Mouse (Mus musculus): ENCODE data around the gene Mad1l1. TPM values are rescaled to one million over a fixed set of nuclear protein-coding genes. Genes with fewer than 3 reads are reported as not detected.
A peak's percentile ranks its signal among the peaks of the same experiment; 100 is the strongest.

Gene Mad1l1
- polyA plus RNA-seq, 1 experiment from 2014 or later: 20.6 TPM

GRCm38 (mm10) chr5:140173181-140173580 is 148.2 kb downstream of the Mad1l1 start:
- Histone ChIP-seq H3K36me3 (no peaks in the 10 kb centered on the region), H3K27me3 (no peaks in the 10 kb centered on the region), H3K4me3 (no peak overlapping the region), H3K4me1 (replicated peaks) (peaks cover 7% of the 10 kb centered on the region), H3K4me2 (no peak overlapping the region), H3K9ac (no peak overlapping the region), H3K27ac (no peak overlapping the region), H3K9me3 (replicated peaks) (no peaks in the 10 kb centered on the region)
- 85% methylated on average over 4 of the region's 4 CpGs for WGBS
- no peak for ATAC-seq (replicated peaks; ENCODE audit: insufficient number of reproducible peaks, insufficient read depth, low FRiP score, low read depth)

GRCm38 (mm10) chr5:140171710-140172109 is 149.6 kb downstream of the Mad1l1 start:
- Histone ChIP-seq H3K4me3 (no peak overlapping the region), H3K27ac (no peak overlapping the region), H3K9me3 (replicated peaks) (no peaks in the 10 kb centered on the region), H3K9ac (no peak overlapping the region), H3K4me1 (replicated peaks) (peaks cover 9% of the 10 kb centered on the region; the same call in 1 of the 2 replicates), H3K4me2 (no peak overlapping the region), H3K27me3 (no peaks in the 10 kb centered on the region), H3K36me3 (no peaks in the 10 kb centered on the region)
- ATAC-seq (replicated peaks; ENCODE audit: insufficient number of reproducible peaks, insufficient read depth, low FRiP score, low read depth): no peak
- 67% methylated on average over 1 of the region's 1 CpGs for WGBS

- H3K4me3 ChIP-seq: no peak overlapping the region
- no peaks in the 10 kb centered on the region for H3K9me3 ChIP-seq (replicated peaks)
- H3K4me1 ChIP-seq (replicated peaks): peaks cover 17% of the 10 kb centered on the region
- H3K4me2 ChIP-seq: no peak overlapping the region
- ATAC-seq (replicated peaks; ENCODE audit: insufficient number of reproducible peaks, insufficient read depth, low FRiP score, low read depth): no peak
- H3K27ac ChIP-seq: no peak overlapping the region
- H3K27me3 ChIP-seq: no peaks in the 10 kb centered on the region
- 56% methylated on average over 6 of the region's 6 CpGs for WGBS
- H3K9ac ChIP-seq: no peak overlapping the region; the same call in 1 of the 2 replicates
- H3K36me3 ChIP-seq: no peaks in the 10 kb centered on the region
Observed at GRCm38 (mm10) chr5:140167531-140167930, 153.8 kb downstream of the Mad1l1 start.

GRCm38 (mm10) chr5:140167080-140167479 is 154.3 kb downstream of the Mad1l1 start:
- Histone ChIP-seq H3K9ac (no peak overlapping the region; the same call in 1 of the 2 replicates), H3K4me2 (no peak overlapping the region), H3K27me3 (no peaks in the 10 kb centered on the region), H3K4me3 (no peak overlapping the region), H3K27ac (no peak overlapping the region), H3K36me3 (no peaks in the 10 kb centered on the region), H3K4me1 (replicated peaks) (peaks cover 17% of the 10 kb centered on the region), H3K9me3 (replicated peaks) (no peaks in the 10 kb centered on the region)
- WGBS: 71% methylated on average over 6 of the region's 6 CpGs
- ATAC-seq (replicated peaks; ENCODE audit: insufficient number of reproducible peaks, insufficient read depth, low FRiP score, low read depth): no peak

- Histone ChIP-seq H3K27ac (no peak overlapping the region), H3K9me3 (replicated peaks) (no peaks in the 10 kb centered on the region), H3K27me3 (no peaks in the 10 kb centered on the region), H3K4me2 (no peak overlapping the region), H3K9ac (no peak overlapping the region), H3K4me1 (replicated peaks) (peaks cover 17% of the 10 kb centered on the region), H3K4me3 (no peak overlapping the region), H3K36me3 (no peaks in the 10 kb centered on the region)
- ATAC-seq (replicated peaks; ENCODE audit: insufficient number of reproducible peaks, insufficient read depth, low FRiP score, low read depth): no peak
- WGBS: 74% methylated on average over 6 of the region's 6 CpGs
Observed at GRCm38 (mm10) chr5:140163947-140164346, 157.4 kb downstream of the Mad1l1 start.

- H3K36me3 ChIP-seq: no peaks in the 10 kb centered on the region
- no peak for ATAC-seq (replicated peaks; ENCODE audit: insufficient number of reproducible peaks, insufficient read depth, low FRiP score, low read depth)
- 83% methylated on average over 6 of the region's 6 CpGs for WGBS
Observed at GRCm38 (mm10) chr5:140162071-140162845, 159.1 kb downstream of the Mad1l1 start.

GRCm38 (mm10) chr5:140159007-140159406 is 162.3 kb downstream of the Mad1l1 start:
- no peak overlapping the region for H3K4me2 ChIP-seq
- 86% methylated on average over 4 of the region's 4 CpGs for WGBS
- peaks cover 14% of the 10 kb centered on the region; the same call in 1 of the 2 replicates for H3K4me1 ChIP-seq (replicated peaks)
- no peaks in the 10 kb centered on the region for H3K9me3 ChIP-seq (replicated peaks)
- no peak overlapping the region for H3K9ac ChIP-seq
- no peaks in the 10 kb centered on the region for H3K36me3 ChIP-seq
- no peaks in the 10 kb centered on the region for H3K27me3 ChIP-seq
- ATAC-seq (replicated peaks; ENCODE audit: insufficient number of reproducible peaks, insufficient read depth, low FRiP score, low read depth): no peak
- H3K27ac ChIP-seq: no peak overlapping the region
- H3K4me3 ChIP-seq: no peak overlapping the region

More at GRCm38 (mm10) chr5:140162071-140162845, 159.1 kb downstream of the Mad1l1 start:
- Histone ChIP-seq H3K9me3 (replicated peaks) (no peaks in the 10 kb centered on the region), H3K27ac (no peak overlapping the region), H3K9ac (no peak overlapping the region), H3K27me3 (no peaks in the 10 kb centered on the region), H3K4me3 (no peak overlapping the region), H3K4me2 (no peak overlapping the region), H3K4me1 (replicated peaks) (peaks cover 17% of the 10 kb centered on the region)

GRCm38 (mm10) chr5:140157886-140158627 is 163.3 kb downstream of the Mad1l1 start:
- Histone ChIP-seq H3K27me3 (no peaks in the 10 kb centered on the region), H3K4me2 (no peak overlapping the region), H3K9ac (no peak overlapping the region), H3K36me3 (no peaks in the 10 kb centered on the region), H3K4me3 (no peak overlapping the region), H3K4me1 (replicated peaks) (peaks cover 14% of the 10 kb centered on the region; the same call in 1 of the 2 replicates), H3K9me3 (replicated peaks) (no peaks in the 10 kb centered on the region), H3K27ac (no peak overlapping the region)
- 96% methylated on average over 1 of the region's 1 CpGs for WGBS
- ATAC-seq (replicated peaks; ENCODE audit: insufficient number of reproducible peaks, insufficient read depth, low FRiP score, low read depth): no peak

GRCm38 (mm10) chr5:140154166-140154565 is 167.2 kb downstream of the Mad1l1 start:
- no peak overlapping the region for H3K27ac ChIP-seq
- ATAC-seq (replicated peaks; ENCODE audit: insufficient number of reproducible peaks, insufficient read depth, low FRiP score, low read depth): no peak
- 83% methylated on average over 3 of the region's 3 CpGs for WGBS
- no peaks in the 10 kb centered on the region for H3K27me3 ChIP-seq
- H3K9ac ChIP-seq: no peak overlapping the region
- H3K4me1 ChIP-seq (replicated peaks): peaks cover 40% of the 10 kb centered on the region
- H3K4me2 ChIP-seq: no peak overlapping the region
- H3K9me3 ChIP-seq (replicated peaks): no peaks in the 10 kb centered on the region
- H3K36me3 ChIP-seq: no peaks in the 10 kb centered on the region
- no peak overlapping the region for H3K4me3 ChIP-seq

GRCm38 (mm10) chr5:140151871-140152270 is 169.5 kb downstream of the Mad1l1 start:
- no peak for ATAC-seq (replicated peaks; ENCODE audit: insufficient number of reproducible peaks, insufficient read depth, low FRiP score, low read depth)
- peak overlapping the region; percentile 45 for H3K27ac ChIP-seq
- H3K27me3 ChIP-seq: no peaks in the 10 kb centered on the region
- H3K4me3 ChIP-seq: no peak overlapping the region
- H3K9ac ChIP-seq: no peak overlapping the region
- no peaks in the 10 kb centered on the region for H3K9me3 ChIP-seq (replicated peaks)
- no peaks in the 10 kb centered on the region for H3K36me3 ChIP-seq
- peaks cover 32% of the 10 kb centered on the region for H3K4me1 ChIP-seq (replicated peaks)
- no peak overlapping the region for H3K4me2 ChIP-seq
- 59% methylated on average over 2 of the region's 2 CpGs for WGBS

- ATAC-seq (replicated peaks; ENCODE audit: insufficient number of reproducible peaks, insufficient read depth, low FRiP score, low read depth): no peak
- Histone ChIP-seq H3K4me2 (no peak overlapping the region), H3K36me3 (no peaks in the 10 kb centered on the region), H3K4me3 (no peak overlapping the region), H3K27me3 (no peaks in the 10 kb centered on the region), H3K9ac (no peak overlapping the region), H3K4me1 (replicated peaks) (peaks cover 26% of the 10 kb centered on the region), H3K9me3 (replicated peaks) (no peaks in the 10 kb centered on the region), H3K27ac (peak overlapping the region; percentile 45; the same call in 1 of the 2 replicates)
- 24% methylated on average over 2 of the region's 2 CpGs for WGBS
Observed at GRCm38 (mm10) chr5:140151180-140151579, 170.2 kb downstream of the Mad1l1 start.
